Mouse (Mus musculus) liver, embryonic 14.5 days (tissue): ENCODE results near the gene I830077J02Rik. TPM values are rescaled to one million over a fixed set of nuclear protein-coding genes. Genes with fewer than 3 reads are reported as not detected.

Experiments used
- ATAC-seq: fragments of 200-750 bp; cut with Nextera tagmentation; 2 replicates; pipeline ENCODE4 v1.8.0; 2017; ENCODE audit warnings: moderate number of reproducible peaks, mild to moderate bottlenecking, moderate library complexity; ENCODE audit not compliant: insufficient read depth
- DNase-seq, 3 experiments: peaks; one replicate each; pipeline ENCODE4 v3.0.0-alpha.2; 2012 to 2013; ENCODE audit warnings: low read depth in 3 of 3, low spot score in 3 of 3
- H3K27ac ChIP-seq: fragments of 300-500 bp; sonication (generic); 2 replicates; pipeline ENCODE4 v1.5.1; 2014; ENCODE audit warnings: moderate library complexity, mild to moderate bottlenecking, control low read depth, inconsistent platforms
- H3K27me3 ChIP-seq: fragments of 300-500 bp; sonication (generic); 2 replicates; pipeline ENCODE4 v1.6.1; 2014; ENCODE audit warnings: mild to moderate bottlenecking, low read length, moderate library complexity; ENCODE audit not compliant: control insufficient read depth, insufficient read depth
- H3K36me3 ChIP-seq: fragments of 300-500 bp; sonication (generic); replicated peaks from 2 replicates; pipeline ENCODE4 v1.6.1; 2014; ENCODE audit warnings: low read depth; ENCODE audit not compliant: control insufficient read depth, insufficient read depth
- H3K4me1 ChIP-seq, 2 experiments: fragments of 200-500 bp in 1 of 2; fragments of 300-500 bp in 1 of 2; sonication (generic) in 1 of 2; replicated peaks; 2 replicates each; pipeline ENCODE4 v1.6.1; 2012 to 2014; ENCODE audit warnings: antibody characterized with exemption in 1 of 2, inconsistent platforms in 1 of 2, low read length in 1 of 2; ENCODE audit not compliant: control insufficient read depth in 2 of 2, insufficient read depth in 2 of 2
- H3K4me2 ChIP-seq: fragments of 300-500 bp; sonication (generic); 2 replicates; pipeline ENCODE4 v1.6.1; 2014; ENCODE audit warnings: low read depth, mild to moderate bottlenecking, control low read depth, moderate library complexity
- H3K4me3 ChIP-seq, 2 experiments: fragments of 200-500 bp in 1 of 2; fragments of 300-500 bp in 1 of 2; sonication (generic) in 1 of 2; 2 replicates each; pipeline ENCODE4 v1.5.1; 2012 to 2014; ENCODE audit warnings: low read depth in 2 of 2, low read length in 2 of 2, mild to moderate bottlenecking in 2 of 2, control low read depth in 1 of 2, inconsistent platforms in 1 of 2, moderate library complexity in 1 of 2; ENCODE audit not compliant: insufficient read depth in 1 of 2
- H3K9ac ChIP-seq: fragments of 300-500 bp; sonication (generic); replicated peaks from 2 replicates; pipeline ENCODE4 v1.6.1; 2014; ENCODE audit warnings: mild to moderate bottlenecking, control low read depth, moderate library complexity
- H3K9me3 ChIP-seq: fragments of 300-500 bp; sonication (generic); 2 replicates; pipeline ENCODE4 v1.6.1; 2016; ENCODE audit warnings: low read length, mixed read lengths; ENCODE audit not compliant: control insufficient read depth
- CTCF ChIP-seq: IDR thresholded peaks from 2 replicates; pipeline ENCODE4 v1.5.1; 2016; ENCODE audit warnings: antibody characterized with exemption, low read depth, control low read depth
- EP300 ChIP-seq: IDR thresholded peaks from 2 replicates; pipeline ENCODE4 v1.6.1; 2016; ENCODE audit warnings: antibody characterized with exemption, low read depth
- WGBS: fragments of 180-500 bp; shearing (Covaris S2); extraction: QIAGEN DNeasy Blood & Tissue Kit; methylation state at CpG from one replicate; pipeline ENCODE4 v1.1.7; 2014; ENCODE audit not compliant: insufficient replicate concordance; 5-methylcytosine and 5-hydroxymethylcytosine counted together
- polyA plus RNA-seq, 2 experiments: library from polyadenylated mRNA; depleted of rRNA in 1 of 2; stranded (reverse) in 1 of 2; unstranded in 1 of 2; fragments of >200 nt; fragmentation: Nextera tagmentation in 1 of 2; extraction: Ambion mirVana in 1 of 2; gene quantifications; 2 replicates each; pipeline versions ENCODE4 v1.2.1 to v1.2.3; 2012 to 2014

Gene I830077J02Rik
- polyA plus RNA-seq (2012; rRNA removed) (3.0 and 4.1 TPM in 2 replicates), polyA plus RNA-seq (2014; fragmentation: Nextera tagmentation; extraction: Ambion mirVana) (3.0 and 3.1 TPM in 2 replicates)

DNA sequence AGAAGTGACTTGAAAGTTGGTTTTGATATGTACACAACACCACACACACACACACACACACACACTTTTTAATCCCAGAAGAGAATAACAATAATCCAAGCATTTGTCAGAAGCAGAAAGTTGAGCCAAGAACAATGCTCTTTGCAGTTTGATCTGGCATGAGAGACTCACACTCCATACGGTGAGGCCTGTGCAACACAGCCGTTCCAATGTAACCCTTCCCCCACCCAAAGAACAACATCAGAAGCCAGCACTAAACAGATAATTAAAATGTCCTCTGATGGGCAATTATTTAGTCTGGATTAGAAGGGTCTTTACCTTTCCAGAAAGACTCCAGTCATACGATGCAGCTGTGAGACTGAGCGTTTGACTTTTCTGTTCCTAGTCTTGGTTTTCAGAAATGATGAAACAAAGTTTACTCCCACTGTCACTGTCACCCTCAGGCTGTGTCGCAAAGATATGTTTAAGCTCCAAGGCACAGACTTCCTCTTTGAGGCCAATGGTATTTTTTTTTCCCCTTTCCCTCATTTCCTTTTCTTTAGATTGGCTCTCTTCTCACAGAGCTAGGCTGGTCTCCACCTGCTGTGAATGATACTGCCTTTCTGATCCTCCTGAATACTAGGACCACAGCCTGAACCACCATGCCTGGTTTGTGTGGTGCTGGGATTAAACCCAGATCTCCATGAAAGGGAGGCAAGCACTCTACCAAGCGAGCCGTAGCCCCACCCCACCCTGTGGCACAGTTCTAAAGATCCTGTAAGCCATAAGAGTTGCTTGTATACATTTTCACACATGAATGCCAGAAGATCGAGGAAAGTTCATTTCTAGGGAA is at the start of gene I830077J02Rik:
TSS of gene I830077J02Rik (minus strand) at position 425 of the 832 bp plus-strand sequence.
- DNase-seq (peak in 1 of 3 experiments; percentile 22), ATAC-seq (peak; percentile 59; the same call in 1 of the 2 replicates)
- Histone ChIP-seq H3K27ac (no peak within 1 kb of the TSS), H3K4me1 (peaks cover 0 to 10% of the 10 kb centered on the region in 2 experiments; a peak in 2 of 4 replicates), H3K4me3 (peak within 1 kb of the TSS; percentile 7 to 14; a peak in 2 of 4 replicates), H3K9me3 (no peaks in the 10 kb centered on the region), H3K4me2 (no peak within 1 kb of the TSS), H3K27me3 (no peaks in the 10 kb centered on the region), H3K9ac (no peak within 1 kb of the TSS; the same call in 1 of the 2 replicates), H3K36me3 (no peaks in the 10 kb centered on the region; the same call in 1 of the 2 replicates)
- TF ChIP-seq EP300: no peak
- TF ChIP-seq CTCF: no peak
- 20% methylated on average over 8 of the region's 8 CpGs for WGBS

DNA sequence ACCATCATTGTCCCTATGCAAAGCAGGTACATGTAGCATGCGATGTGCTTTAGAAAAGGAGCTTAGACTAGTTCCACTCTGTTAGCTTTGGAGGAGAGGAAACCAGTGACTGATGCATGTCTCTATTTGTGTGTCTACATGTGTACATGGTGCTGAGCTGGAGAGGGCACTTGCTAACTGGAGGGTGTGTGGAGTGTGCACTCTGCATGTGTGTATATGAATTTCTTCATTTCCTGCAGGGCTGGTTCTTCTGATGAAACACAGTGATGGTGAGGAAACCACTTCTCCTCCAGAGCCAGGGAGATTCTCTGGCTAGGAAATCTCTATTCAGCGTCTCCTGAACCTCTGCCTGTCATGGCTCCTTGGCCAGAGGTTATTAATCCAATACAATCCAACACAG is 41.7 kb upstream of the I830077J02Rik start:
- no peaks in the 10 kb centered on the region for H3K27me3 ChIP-seq
- H3K4me2 ChIP-seq: no peak overlapping the region
- ATAC-seq: no peak
- no peak overlapping the region for H3K4me3 ChIP-seq
- H3K9me3 ChIP-seq: no peaks in the 10 kb centered on the region
- WGBS: 68% methylated on average over 2 of the region's 2 CpGs
- no peaks in the 10 kb centered on the region; the same call in 1 of the 2 replicates for H3K36me3 ChIP-seq
- no peaks in the 10 kb centered on the region for H3K4me1 ChIP-seq
- TF ChIP-seq EP300 (no peak), CTCF (no peak)
- H3K27ac ChIP-seq: no peak overlapping the region
- DNase-seq: no peak
- H3K9ac ChIP-seq: no peak overlapping the region

GRCm38 (mm10) chr3:105973411-105973810 is 40.9 kb upstream of the I830077J02Rik start, which contains the start of gene Ovgp1:
Gene Ovgp1, plus strand, starts transcription at chr3:105973711.
- 67% methylated on average over 3 of the region's 3 CpGs for WGBS
- DNase-seq (no peak), ATAC-seq (no peak)
- no peak within 1 kb of the TSS for H3K27ac ChIP-seq
- TF ChIP-seq CTCF (no peak), EP300 (no peak)
- H3K4me3 ChIP-seq: no peak within 1 kb of the TSS
- H3K4me2 ChIP-seq: no peak within 1 kb of the TSS
- no peaks in the 10 kb centered on the region for H3K4me1 ChIP-seq
- no peaks in the 10 kb centered on the region for H3K9me3 ChIP-seq
- no peaks in the 10 kb centered on the region for H3K27me3 ChIP-seq
- peaks cover 5% of the 10 kb centered on the region for H3K36me3 ChIP-seq
- no peak within 1 kb of the TSS for H3K9ac ChIP-seq

GRCm38 (mm10) chr3:105971831-105972446 is 39.5 kb upstream of the I830077J02Rik start:
- ATAC-seq: no peak
- Histone ChIP-seq H3K4me1 (no peaks in the 10 kb centered on the region), H3K4me2 (no peak overlapping the region), H3K27ac (no peak overlapping the region), H3K4me3 (no peak overlapping the region), H3K9ac (no peak overlapping the region), H3K9me3 (no peaks in the 10 kb centered on the region), H3K36me3 (peaks cover 20% of the 10 kb centered on the region), H3K27me3 (no peaks in the 10 kb centered on the region)
- WGBS: 66% methylated on average over 5 of the region's 5 CpGs
- TF ChIP-seq EP300 (no peak), CTCF (no peak)
- DNase-seq: no peak

- TF ChIP-seq CTCF: peak; percentile 48
- TF ChIP-seq EP300: no peak
- 88% methylated on average over 2 of the region's 2 CpGs for WGBS
- ATAC-seq (no peak), DNase-seq (peak in 2 of 3 experiments; percentile 12 to 24)
- Histone ChIP-seq H3K36me3 (peaks cover 42% of the 10 kb centered on the region), H3K9me3 (no peaks in the 10 kb centered on the region), H3K4me2 (peak overlapping the region; percentile 96), H3K27me3 (no peaks in the 10 kb centered on the region), H3K27ac (no peak overlapping the region), H3K4me1 (peaks cover 13% of the 10 kb centered on the region in 2 experiments), H3K9ac (no peak overlapping the region), H3K4me3 (peak overlapping the region in 1 of 2 experiments; percentile 83; a peak in 2 of 4 replicates)
These were observed 28.2 kb upstream of the I830077J02Rik start for GRCm38 (mm10) chr3:105960700-105961099.
